Mouse (Mus musculus): ENCODE measurements around the gene Wdr81. TPM values are rescaled to one million over a fixed set of nuclear protein-coding genes. Genes with fewer than 3 reads are reported as not detected.

The Wdr81 gene
- polyA plus RNA-seq, 1 experiment = 4.9 TPM

- no peak overlapping the region for H3K27ac ChIP-seq (ENCODE audit: insufficient read depth, low read length)
- TF ChIP-seq EP300 (IDR thresholded peaks at IDR 0.05; ENCODE audit: insufficient read depth, low read depth, low read length) = no peak
- TF ChIP-seq CTCF (IDR thresholded peaks at IDR 0.05; ENCODE audit: low read depth, low read length) = no peak
- TF ChIP-seq POLR2A (IDR thresholded peaks at IDR 0.05; ENCODE audit: insufficient read depth, low read length) = no peak
- H3K4me3 ChIP-seq (ENCODE audit: low read depth, low read length) = no peak overlapping the region
- H3K9me3 ChIP-seq (replicated peaks; ENCODE audit: control insufficient read depth, insufficient read depth, low read length, poor library complexity, severe bottlenecking) = no peaks in the 10 kb centered on the region
- H3K36me3 ChIP-seq (ENCODE audit: control insufficient read depth, insufficient read depth, low read length, poor library complexity, severe bottlenecking) = no peaks in the 10 kb centered on the region; the same call in 1 of the 2 replicates
- no peak overlapping the region for H3K9ac ChIP-seq (ENCODE audit: low read depth, poor library complexity, severe bottlenecking)
- no peaks in the 10 kb centered on the region for H3K4me1 ChIP-seq (ENCODE audit: control insufficient read depth, insufficient read depth, low read length)
- no peaks in the 10 kb centered on the region for H3K27me3 ChIP-seq (ENCODE audit: control insufficient read depth, insufficient read depth, low read length, poor library complexity, severe bottlenecking)
Observed at GRCm38 (mm10) chr11:75395611-75396010, 58.9 kb downstream of the Wdr81 start.

Other genes with a start within 250 kb of the Wdr81 start
- 127 and 155 TPM in 2 replicates for gene Rpa1, start 106.4 kb downstream of the Wdr81 start, polyA plus RNA-seq (2011; ENCODE audit: insufficient read depth, insufficient read length, low read depth, missing spikeins)
- gene Smyd4, start 106.3 kb downstream of the Wdr81 start, polyA plus RNA-seq (2011; ENCODE audit: insufficient read depth, insufficient read length, low read depth, missing spikeins) = 9.1 and 11.2 TPM in 2 replicates
- gene Serpinf1, start 32.0 kb downstream of the Wdr81 start, polyA plus RNA-seq (2011; ENCODE audit: insufficient read depth, insufficient read length, low read depth, missing spikeins) = 4.9 and 6.0 TPM in 2 replicates
- not detected in 2 replicates for gene Serpinf2, start 15.1 kb downstream of the Wdr81 start, polyA plus RNA-seq (2011; ENCODE audit: insufficient read depth, insufficient read length, low read depth, missing spikeins)
- gene Tlcd2, start 7.0 kb upstream of the Wdr81 start, polyA plus RNA-seq (2011; ENCODE audit: insufficient read depth, insufficient read length, low read depth, missing spikeins) = 3.6 and 6.8 TPM in 2 replicates
- 210 and 212 TPM in 2 replicates for gene Prpf8, start 32.1 kb upstream of the Wdr81 start, polyA plus RNA-seq (2011; ENCODE audit: insufficient read depth, insufficient read length, low read depth, missing spikeins)
- not detected in 2 replicates for gene Rilp, start 55.4 kb upstream of the Wdr81 start, polyA plus RNA-seq (2011; ENCODE audit: insufficient read depth, insufficient read length, low read depth, missing spikeins)
- 0.76 and 1.0 TPM in 2 replicates for gene Scarf1, start 58.8 kb upstream of the Wdr81 start, polyA plus RNA-seq (2011; ENCODE audit: insufficient read depth, insufficient read length, low read depth, missing spikeins)
- 11.3 and 17.5 TPM in 2 replicates for gene Slc43a2, start 77.0 kb upstream of the Wdr81 start, polyA plus RNA-seq (2011; ENCODE audit: insufficient read depth, insufficient read length, low read depth, missing spikeins)
- 70.5 and 71.4 TPM in 2 replicates for gene Pitpna, start 133.4 kb upstream of the Wdr81 start, polyA plus RNA-seq (2011; ENCODE audit: insufficient read depth, insufficient read length, low read depth, missing spikeins)
- gene Inpp5k, start 176.3 kb upstream of the Wdr81 start, polyA plus RNA-seq (2011; ENCODE audit: insufficient read depth, insufficient read length, low read depth, missing spikeins) = 20.5 and 22.6 TPM in 2 replicates
- 78.7 and 82.9 TPM in 2 replicates for gene Myo1c, start 195.8 kb upstream of the Wdr81 start, polyA plus RNA-seq (2011; ENCODE audit: insufficient read depth, insufficient read length, low read depth, missing spikeins)
- gene Crk, start 224.5 kb upstream of the Wdr81 start, polyA plus RNA-seq (2011; ENCODE audit: insufficient read depth, insufficient read length, low read depth, missing spikeins) = 86.0 and 91.5 TPM in 2 replicates